Comparison of ENCODE assay signal across 9 mouse cellular contexts in the genomic region with DNA sequence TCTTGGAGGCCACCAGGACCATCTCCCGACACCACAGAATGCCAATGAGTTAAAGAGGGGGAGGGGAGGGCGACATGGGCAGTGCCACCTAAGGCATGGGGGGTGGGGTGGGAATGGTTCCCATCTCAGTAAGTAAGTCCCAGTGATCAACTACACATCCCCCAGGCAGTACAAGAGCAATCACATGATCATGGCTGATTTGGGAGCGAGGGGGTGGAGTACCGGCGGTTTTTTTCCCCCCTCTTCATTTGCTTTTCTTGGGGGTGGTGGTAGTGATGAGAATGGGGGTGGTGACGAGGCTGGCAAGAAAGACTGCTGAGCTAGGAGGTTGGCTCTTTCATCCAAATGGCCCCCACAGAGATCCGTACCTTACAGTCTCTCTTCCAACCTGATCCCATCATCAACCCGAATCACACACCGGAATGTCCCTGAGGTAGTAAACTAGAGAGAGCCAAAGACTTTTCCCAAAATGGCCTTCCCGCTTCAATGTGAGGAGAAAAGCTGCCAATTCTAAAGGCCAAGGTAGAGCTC. TPM values are rescaled to one million over a fixed set of nuclear protein-coding genes. Genes with fewer than 3 reads are reported as not detected.
DNase-seq lines count a peak whose midpoint lies in the region; ATAC-seq lines count a peak whose summit lies in the region.
"Had no signal": no experiment of that assay in that cellular context is flagged by ENCODE, and none has a peak within 500 bp of the region (broad histone marks: within the 10 kb centered on the region; RNA-seq: fewer than 3 reads in every experiment).

No protein-coding gene starts in this region.

- H3K4me1 ChIP-seq in kidney, embryonic 15.5 days = peaks cover 68% of the 10 kb centered on the region
- H3K4me1 ChIP-seq in embryonic facial prominence, embryonic 15.5 days = peaks cover 52% of the 10 kb centered on the region
- peaks cover 55% of the 10 kb centered on the region for H3K4me1 ChIP-seq in neural tube, embryonic 15.5 days

- WGBS in kidney, embryonic 15.5 days = 8% methylated on average over 10 of the region's 10 CpGs
- 11% methylated on average over 10 of the region's 10 CpGs for WGBS in embryonic facial prominence, embryonic 15.5 days
- 8% methylated on average over 10 of the region's 10 CpGs for WGBS in neural tube, embryonic 15.5 days

- intact Hi-C loops in left cerebral cortex, postnatal 14 days (cut with DNase I) = loop anchor here (10.0 kb wide), 2 partner anchors 45 to 115 kb away; no protein-coding TSS in a partner anchor

- no peak for ATAC-seq in kidney, embryonic 15.5 days (replicated peaks; ENCODE audit: low FRiP score)
- ATAC-seq in embryonic facial prominence, embryonic 15.5 days (ENCODE audit: insufficient number of reproducible peaks, low FRiP score, low TSS enrichment, low read depth) = no peak
- peak; percentile 3; the same call in 1 of the 2 replicates for ATAC-seq in neural tube, embryonic 15.5 days (ENCODE audit: low FRiP score)
- ATAC-seq: Patski had no signal

- peak overlapping the region; percentile 85; the same call in 1 of the 2 replicates for H3K27ac ChIP-seq in kidney, embryonic 15.5 days
- H3K27ac ChIP-seq in embryonic facial prominence, embryonic 15.5 days (replicated peaks) = no peak overlapping the region
- H3K27ac ChIP-seq in neural tube, embryonic 15.5 days (replicated peaks) = peak overlapping the region; percentile 72; the same call in 1 of the 2 replicates

- H3K9ac ChIP-seq in kidney, embryonic 15.5 days = peak overlapping the region; percentile 84
- peak overlapping the region; percentile 37; the same call in 1 of the 2 replicates for H3K9ac ChIP-seq in embryonic facial prominence, embryonic 15.5 days
- peak overlapping the region; percentile 76 for H3K9ac ChIP-seq in neural tube, embryonic 15.5 days (replicated peaks)

- peak overlapping the region; percentile 96 for H3K4me2 ChIP-seq in kidney, embryonic 15.5 days
- peak overlapping the region; percentile 91 for H3K4me2 ChIP-seq in embryonic facial prominence, embryonic 15.5 days (replicated peaks)
- H3K4me2 ChIP-seq in neural tube, embryonic 15.5 days = peak overlapping the region; percentile 91

- no peaks in the 10 kb centered on the region for H3K36me3 ChIP-seq in kidney, embryonic 15.5 days
- no peaks in the 10 kb centered on the region for H3K36me3 ChIP-seq in embryonic facial prominence, embryonic 15.5 days
- no peaks in the 10 kb centered on the region for H3K36me3 ChIP-seq in neural tube, embryonic 15.5 days

- no peaks in the 10 kb centered on the region for H3K9me3 ChIP-seq in kidney, embryonic 15.5 days (replicated peaks)
- no peaks in the 10 kb centered on the region for H3K9me3 ChIP-seq in embryonic facial prominence, embryonic 15.5 days (replicated peaks)
- no peaks in the 10 kb centered on the region for H3K9me3 ChIP-seq in neural tube, embryonic 15.5 days (replicated peaks)

- peak overlapping the region; percentile 74 for H3K4me3 ChIP-seq in kidney, embryonic 15.5 days (replicated peaks)
- H3K4me3 ChIP-seq in embryonic facial prominence, embryonic 15.5 days (replicated peaks) = peak overlapping the region; percentile 62
- H3K4me3 ChIP-seq in neural tube, embryonic 15.5 days (replicated peaks) = peak overlapping the region; percentile 73

- H3K27me3 ChIP-seq in kidney, embryonic 15.5 days = peaks cover 7% of the 10 kb centered on the region; the same call in 1 of the 2 replicates
- no peaks in the 10 kb centered on the region for H3K27me3 ChIP-seq in embryonic facial prominence, embryonic 15.5 days
- no peaks in the 10 kb centered on the region; the same call in 1 of the 2 replicates for H3K27me3 ChIP-seq in neural tube, embryonic 15.5 days (replicated peaks)
- H3K27me3 ChIP-seq: Patski had no signal

- DNase-seq in kidney, postnatal 25 days = no peak
- peak; percentile 51 to 61 for DNase-seq in left cerebral cortex, postnatal 14 days (ENCODE audit: low spot score in 2 of 2)
- no peak for DNase-seq in cerebellum, postnatal 25 days
- no peak for DNase-seq in urinary bladder, postnatal 14 days (ENCODE audit: low spot score)
- no peak for DNase-seq in kidney, adult 18-20 months

RNA-seq across cellular contexts. Expression of gene Abr, which starts 51.8 kb away (rescaled TPM):
- polyA plus RNA-seq in kidney, embryonic 15.5 days (2015; fragmentation: Nextera tagmentation; extraction: Ambion mirVana) = 44.2 and 48.3 TPM in 2 replicates
- polyA plus RNA-seq in embryonic facial prominence, embryonic 15.5 days (2015; fragmentation: Nextera tagmentation; extraction: Ambion mirVana) = 41.1 and 42.6 TPM in 2 replicates
- 100 to 1,000 TPM; 424 to 443 TPM for total RNA-seq in left cerebral cortex, postnatal 14 days (2021)
- 73.5 and 88.3 TPM in 2 replicates for polyA plus RNA-seq in neural tube, embryonic 15.5 days (2015; fragmentation: Nextera tagmentation; extraction: Ambion mirVana)

Comparison
In these comparisons a context has a peak if more than half of its experiments do, and no peak if none do; other contexts are left out.
1. DNase-seq: peak in left cerebral cortex, postnatal 14 days (2 of 2); none in kidney, postnatal 25 days (0 of 2), cerebellum, postnatal 25 days (0 of 2), urinary bladder, postnatal 14 days (single experiment) and kidney, adult 18-20 months (single experiment).
2. Peak in every context shown above with its lines, with median percentiles within 50 percentile points of each other: H3K4me2 ChIP-seq, H3K4me3 ChIP-seq and H3K9ac ChIP-seq.